ENCODE assay signal across 19 mouse cellular contexts in the genomic region with DNA sequence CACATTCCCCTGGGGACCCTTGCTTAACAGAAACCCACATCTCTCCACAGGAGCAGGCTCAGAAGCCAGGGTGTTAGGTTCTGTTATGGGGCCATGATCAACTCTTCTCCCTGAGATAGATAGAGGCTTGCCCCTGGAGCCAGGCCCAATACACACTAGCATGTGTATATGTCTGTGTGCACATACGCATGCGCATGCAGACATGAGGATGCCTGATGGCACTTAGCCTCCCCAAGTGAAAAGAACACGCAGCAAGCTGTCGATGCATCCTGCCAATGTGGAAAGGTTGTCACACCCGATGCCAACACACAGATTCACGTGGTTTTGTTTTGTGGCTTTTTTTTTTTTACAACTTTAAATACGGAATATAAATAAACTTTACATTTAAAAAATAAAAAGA. TPM values are rescaled to one million over a fixed set of nuclear protein-coding genes. Genes with fewer than 3 reads are reported as not detected.
DNase-seq lines count a peak whose midpoint lies in the region; ATAC-seq and TF ChIP-seq lines count a peak whose summit lies in the region.
"Had no signal": no experiment of that assay in that cellular context is flagged by ENCODE, and none has a peak within 500 bp of the region (broad histone marks: within the 10 kb centered on the region; RNA-seq: fewer than 3 reads in every experiment).

No protein-coding gene starts in this region.

- H3K9me3 ChIP-seq in midbrain, postnatal 0 days (ENCODE audit: low read length): no peaks in the 10 kb centered on the region
- H3K9me3 ChIP-seq: embryonic facial prominence, embryonic 12.5 days; embryonic facial prominence, embryonic 15.5 days; hindbrain, embryonic 12.5 days; hindbrain, embryonic 15.5 days had no signal

- no peaks in the 10 kb centered on the region for H3K27me3 ChIP-seq in midbrain, postnatal 0 days (ENCODE audit: insufficient read depth, low read length)
- H3K27me3 ChIP-seq: embryonic facial prominence, embryonic 12.5 days; embryonic facial prominence, embryonic 15.5 days; hindbrain, embryonic 15.5 days had no signal

- H3K4me3 ChIP-seq in gastrocnemius, adult 2 months: no peak overlapping the region
- no peak overlapping the region for H3K4me3 ChIP-seq in midbrain, postnatal 0 days (ENCODE audit: low read depth, low read length)
- H3K4me3 ChIP-seq: embryonic facial prominence, embryonic 12.5 days; embryonic facial prominence, embryonic 15.5 days; hindbrain, embryonic 12.5 days; hindbrain, embryonic 15.5 days had no signal

- DNase-seq in cerebellum, postnatal 14 days: peak; percentile 22 to 46
- no peak for DNase-seq in cerebellum, adult 9-10 months
- peak; percentile 13 for DNase-seq in gastrocnemius, adult 2 months
- DNase-seq in gastrocnemius, postnatal 14 days: no peak
- DNase-seq in brain, adult 2 months (ENCODE audit: low read depth, low spot score): peak; percentile 49
- DNase-seq in layer of hippocampus, postnatal 36 days: peak; percentile 45 to 49
- DNase-seq in midbrain, postnatal 0 days (ENCODE audit: low spot score): no peak
- DNase-seq: adrenal gland, postnatal 10 days; adrenal gland, postnatal 36 days; cerebellum, adult 11-12 months; cerebellum, adult 8-10 months; gastrocnemius, postnatal 10 days; heart, adult 11 months had no signal

- H3K4me2 ChIP-seq in midbrain, postnatal 0 days (ENCODE audit: low read depth, low read length, poor library complexity, severe bottlenecking): no peak overlapping the region
- H3K4me2 ChIP-seq: embryonic facial prominence, embryonic 12.5 days; embryonic facial prominence, embryonic 15.5 days; heart, embryonic 11.5 days; hindbrain, embryonic 12.5 days; hindbrain, embryonic 15.5 days had no signal

- WGBS in midbrain, postnatal 0 days: 90% methylated on average over 7 of the region's 7 CpGs

- 0 out of 2 replicates have a peak, but pooled peaks cover 2% of the 10 kb centered on the region for H3K36me3 ChIP-seq in midbrain, postnatal 0 days (ENCODE audit: insufficient read depth, low read length)
- H3K36me3 ChIP-seq: embryonic facial prominence, embryonic 12.5 days; embryonic facial prominence, embryonic 15.5 days; hindbrain, embryonic 12.5 days; hindbrain, embryonic 15.5 days had no signal

- no peak overlapping the region for H3K9ac ChIP-seq in midbrain, postnatal 0 days (replicated peaks; ENCODE audit: low read length, poor library complexity, severe bottlenecking)
- H3K9ac ChIP-seq: embryonic facial prominence, embryonic 12.5 days; embryonic facial prominence, embryonic 15.5 days; hindbrain, embryonic 12.5 days; hindbrain, embryonic 15.5 days had no signal

- TF ChIP-seq CTCF in gastrocnemius, adult 2 months (IDR thresholded peaks at IDR 0.05): no peak
- no peak for TF ChIP-seq CTCF in midbrain, postnatal 0 days (IDR thresholded peaks at IDR 0.05)

- no peak for ATAC-seq in midbrain, postnatal 0 days (ENCODE audit: low FRiP score)
- ATAC-seq: activated CD4-positive, CD25-positive, alpha-beta regulatory T cell, adult 4 months had no signal

- no peak overlapping the region for H3K27ac ChIP-seq in gastrocnemius, adult 2 months
- H3K27ac ChIP-seq in midbrain, postnatal 0 days (ENCODE audit: low read depth, low read length): no peak overlapping the region
- H3K27ac ChIP-seq: embryonic facial prominence, embryonic 12.5 days; embryonic facial prominence, embryonic 15.5 days; hindbrain, embryonic 12.5 days; hindbrain, embryonic 15.5 days had no signal

- intact Hi-C loops in gastrocnemius, adult 2 months (cut with DNase I): no loop called here
- intact Hi-C loops in gastrocnemius, postnatal 14 days (cut with DNase I; ENCODE audit: low total_unique reads): loop anchor here (5.0 kb wide), 1 partner anchor 38 kb away; no protein-coding TSS in a partner anchor

- no peaks in the 10 kb centered on the region for H3K4me1 ChIP-seq in midbrain, postnatal 0 days (ENCODE audit: insufficient read depth, low read length)
- H3K4me1 ChIP-seq: embryonic facial prominence, embryonic 15.5 days; hindbrain, embryonic 15.5 days had no signal

RNA-seq across cellular contexts. Expression of a gene that starts 19.2 kb away (rescaled TPM):
- 10 to 100 TPM; 14.3 to 17.3 TPM for total RNA-seq in gastrocnemius, adult 2 months (2021)
- 10 to 100 TPM; 25.2 to 38.5 TPM for total RNA-seq in gastrocnemius, postnatal 14 days (2021)
- 10 to 100 TPM; 27.3 to 27.6 TPM for total RNA-seq in layer of hippocampus, postnatal 36 days (2021)
- total RNA-seq in midbrain, postnatal 0 days (2014; rRNA removed): 20.5 and 24.4 TPM in 2 replicates
- 8.7 and 9.2 TPM in 2 replicates for polyA plus RNA-seq in midbrain, postnatal 0 days (2015; fragmentation: Nextera tagmentation; extraction: Ambion mirVana)

RNA-seq across cellular contexts. Expression of a gene that starts 24.6 kb away (rescaled TPM):
- 10 to 100 TPM; 18.9 to 19.6 TPM for total RNA-seq in gastrocnemius, adult 2 months (2021)
- 1 to 10 TPM; 3.7 to 4.5 TPM for total RNA-seq in gastrocnemius, postnatal 14 days (2021)
- 10 to 100 TPM; 40.4 to 44.8 TPM for total RNA-seq in layer of hippocampus, postnatal 36 days (2021)
- total RNA-seq in midbrain, postnatal 0 days (2014; rRNA removed): 7.7 and 14.9 TPM in 2 replicates
- 3.4 and 3.5 TPM in 2 replicates for polyA plus RNA-seq in midbrain, postnatal 0 days (2015; fragmentation: Nextera tagmentation; extraction: Ambion mirVana)

Comparison
In these comparisons a context has a peak if more than half of its experiments do, and no peak if none do; other contexts are left out.
1. DNase-seq: peak in cerebellum, postnatal 14 days (2 of 2), gastrocnemius, adult 2 months (single experiment), brain, adult 2 months (single experiment) and layer of hippocampus, postnatal 36 days (2 of 2); none in cerebellum, adult 9-10 months (single experiment), gastrocnemius, postnatal 14 days (single experiment) and midbrain, postnatal 0 days (single experiment).